Mouse (Mus musculus): Measurements from ENCODE around the gene Lemd2. TPM values are rescaled to one million over a fixed set of nuclear protein-coding genes. Genes with fewer than 3 reads are reported as not detected.

Lemd2 gene
- polyA plus RNA-seq, 1 experiment from 2014 or later: 9.6 TPM

GRCm38 (mm10) chr17:27245851-27246381 lies 41.6 kb upstream of the Lemd2 start:
- no peaks in the 10 kb centered on the region for H3K27me3 ChIP-seq (ENCODE audit: control insufficient read depth, insufficient read depth, low read length)
- no peaks in the 10 kb centered on the region for H3K4me1 ChIP-seq (replicated peaks; ENCODE audit: control insufficient read depth, insufficient read depth)
- DNase-seq (ENCODE audit: low spot score) (no peak), ATAC-seq (ENCODE audit: low FRiP score, low TSS enrichment) (no peak)
- no peak overlapping the region for H3K4me3 ChIP-seq (ENCODE audit: low read depth, low read length)
- H3K9ac ChIP-seq (ENCODE audit: low read length): no peak overlapping the region
- H3K9me3 ChIP-seq (ENCODE audit: control insufficient read depth, low read length): no peaks in the 10 kb centered on the region
- no peaks in the 10 kb centered on the region for H3K36me3 ChIP-seq (ENCODE audit: control insufficient read depth, insufficient read depth, low read length)
- no peak overlapping the region for H3K27ac ChIP-seq (replicated peaks)
- H3K4me2 ChIP-seq (replicated peaks; ENCODE audit: low read depth): no peak overlapping the region
- 65% methylated on average over 10 of the region's 10 CpGs for WGBS
- no peak for TF ChIP-seq CTCF (IDR thresholded peaks at IDR 0.05; ENCODE audit: low read depth)
- no peak for TF ChIP-seq EP300 (optimal IDR thresholded peaks at IDR 0.05)

- H3K27me3 ChIP-seq (ENCODE audit: control insufficient read depth, insufficient read depth, low read length): no peaks in the 10 kb centered on the region
- ATAC-seq (ENCODE audit: low FRiP score, low TSS enrichment): no peak
- H3K4me1 ChIP-seq (replicated peaks; ENCODE audit: control insufficient read depth, insufficient read depth): no peaks in the 10 kb centered on the region
- no peak overlapping the region for H3K4me2 ChIP-seq (replicated peaks; ENCODE audit: low read depth)
- no peak overlapping the region for H3K27ac ChIP-seq (replicated peaks)
- H3K36me3 ChIP-seq (ENCODE audit: control insufficient read depth, insufficient read depth, low read length): no peaks in the 10 kb centered on the region
- no peaks in the 10 kb centered on the region for H3K9me3 ChIP-seq (ENCODE audit: control insufficient read depth, low read length)
- no peak overlapping the region for H3K9ac ChIP-seq (ENCODE audit: low read length)
- TF ChIP-seq EP300 (optimal IDR thresholded peaks at IDR 0.05): no peak
- no peak for TF ChIP-seq CTCF (IDR thresholded peaks at IDR 0.05; ENCODE audit: low read depth)
- no peak overlapping the region for H3K4me3 ChIP-seq (ENCODE audit: low read depth, low read length)
- no peak for DNase-seq (ENCODE audit: low spot score)
- 58% methylated on average over 4 of the region's 4 CpGs for WGBS
Measured at GRCm38 (mm10) chr17:27244912-27245311, 40.6 kb upstream of the Lemd2 start.

GRCm38 (mm10) chr17:27242194-27243189 lies 38.2 kb upstream of the Lemd2 start:
- H3K4me1 ChIP-seq (replicated peaks; ENCODE audit: control insufficient read depth, insufficient read depth): no peaks in the 10 kb centered on the region
- H3K9ac ChIP-seq (ENCODE audit: low read length): no peak overlapping the region
- no peak overlapping the region for H3K4me2 ChIP-seq (replicated peaks; ENCODE audit: low read depth)
- DNase-seq (ENCODE audit: low spot score): peak; percentile 23
- H3K27me3 ChIP-seq (ENCODE audit: control insufficient read depth, insufficient read depth, low read length): no peaks in the 10 kb centered on the region
- H3K36me3 ChIP-seq (ENCODE audit: control insufficient read depth, insufficient read depth, low read length): no peaks in the 10 kb centered on the region
- H3K27ac ChIP-seq (replicated peaks): no peak overlapping the region
- H3K9me3 ChIP-seq (ENCODE audit: control insufficient read depth, low read length): no peaks in the 10 kb centered on the region
- 40% methylated on average over 18 of the region's 18 CpGs for WGBS
- no peak for TF ChIP-seq CTCF (IDR thresholded peaks at IDR 0.05; ENCODE audit: low read depth)
- no peak for TF ChIP-seq EP300 (optimal IDR thresholded peaks at IDR 0.05)
- no peak overlapping the region for H3K4me3 ChIP-seq (ENCODE audit: low read depth, low read length)
- no peak for ATAC-seq (ENCODE audit: low FRiP score, low TSS enrichment)

GRCm38 (mm10) chr17:27240556-27241457 lies 36.5 kb upstream of the Lemd2 start:
- DNase-seq (ENCODE audit: low spot score) (no peak), ATAC-seq (ENCODE audit: low FRiP score, low TSS enrichment) (no peak)
- WGBS: 26% methylated on average over 15 of the region's 15 CpGs
- no peak for TF ChIP-seq EP300 (optimal IDR thresholded peaks at IDR 0.05)
- TF ChIP-seq CTCF (IDR thresholded peaks at IDR 0.05; ENCODE audit: low read depth): no peak
- Histone ChIP-seq H3K4me1 (replicated peaks; ENCODE audit: control insufficient read depth, insufficient read depth) (no peaks in the 10 kb centered on the region), H3K9ac (ENCODE audit: low read length) (no peak overlapping the region), H3K4me3 (ENCODE audit: low read depth, low read length) (no peak overlapping the region), H3K9me3 (ENCODE audit: control insufficient read depth, low read length) (no peaks in the 10 kb centered on the region), H3K36me3 (ENCODE audit: control insufficient read depth, insufficient read depth, low read length) (no peaks in the 10 kb centered on the region), H3K27ac (replicated peaks) (no peak overlapping the region), H3K27me3 (ENCODE audit: control insufficient read depth, insufficient read depth, low read length) (no peaks in the 10 kb centered on the region), H3K4me2 (replicated peaks; ENCODE audit: low read depth) (no peak overlapping the region)

- no peak for DNase-seq (ENCODE audit: low spot score)
- Histone ChIP-seq H3K9me3 (ENCODE audit: control insufficient read depth, low read length) (no peaks in the 10 kb centered on the region), H3K27ac (replicated peaks) (no peak overlapping the region), H3K4me3 (ENCODE audit: low read depth, low read length) (no peak overlapping the region), H3K27me3 (ENCODE audit: control insufficient read depth, insufficient read depth, low read length) (no peaks in the 10 kb centered on the region), H3K4me1 (replicated peaks; ENCODE audit: control insufficient read depth, insufficient read depth) (no peaks in the 10 kb centered on the region), H3K36me3 (ENCODE audit: control insufficient read depth, insufficient read depth, low read length) (no peaks in the 10 kb centered on the region), H3K4me2 (replicated peaks; ENCODE audit: low read depth) (no peak overlapping the region), H3K9ac (ENCODE audit: low read length) (no peak overlapping the region)
- ATAC-seq (ENCODE audit: low FRiP score, low TSS enrichment): no peak
- whole genome bisulfite sequencing: 86% methylated on average over 5 of the region's 5 CpGs
- TF ChIP-seq CTCF (IDR thresholded peaks at IDR 0.05; ENCODE audit: low read depth) (no peak), EP300 (optimal IDR thresholded peaks at IDR 0.05) (no peak)
Measured at GRCm38 (mm10) chr17:27239941-27240340, 35.7 kb upstream of the Lemd2 start.
